Mouse (Mus musculus): Measurements from ENCODE around the gene Tex2. TPM values are rescaled to one million over a fixed set of nuclear protein-coding genes. Genes with fewer than 3 reads are reported as not detected.

Gene Tex2
- polyA plus RNA-seq, 1 experiment from 2014 or later = 13.1 TPM

GRCm38 (mm10) chr11:106546081-106546480 is 67.1 kb downstream of the Tex2 start:
- H3K9ac ChIP-seq (ENCODE audit: low read length) = no peak overlapping the region
- H3K9me3 ChIP-seq (replicated peaks; ENCODE audit: control insufficient read depth, low read length) = no peaks in the 10 kb centered on the region
- H3K36me3 ChIP-seq (ENCODE audit: control insufficient read depth, insufficient read depth, low read length) = peaks cover 7% of the 10 kb centered on the region; the same call in 1 of the 2 replicates
- WGBS = 95% methylated on average over 4 of the region's 4 CpGs
- H3K4me1 ChIP-seq (ENCODE audit: control insufficient read depth, insufficient read depth, low read length) = no peaks in the 10 kb centered on the region
- ATAC-seq (ENCODE audit: insufficient read depth, low FRiP score) = no peak
- no peaks in the 10 kb centered on the region for H3K27me3 ChIP-seq (ENCODE audit: control insufficient read depth, insufficient read depth, low read length)
- no peak overlapping the region for H3K27ac ChIP-seq (ENCODE audit: low read length)
- no peak overlapping the region for H3K4me3 ChIP-seq (replicated peaks; ENCODE audit: low read length)
- H3K4me2 ChIP-seq (ENCODE audit: low read depth, low read length) = no peak overlapping the region

- Histone ChIP-seq H3K4me1 (ENCODE audit: control insufficient read depth, insufficient read depth, low read length) (no peaks in the 10 kb centered on the region), H3K4me2 (ENCODE audit: low read depth, low read length) (no peak overlapping the region), H3K27me3 (ENCODE audit: control insufficient read depth, insufficient read depth, low read length) (no peaks in the 10 kb centered on the region), H3K27ac (ENCODE audit: low read length) (no peak overlapping the region), H3K9ac (ENCODE audit: low read length) (no peak overlapping the region), H3K36me3 (ENCODE audit: control insufficient read depth, insufficient read depth, low read length) (peaks cover 7% of the 10 kb centered on the region; the same call in 1 of the 2 replicates), H3K9me3 (replicated peaks; ENCODE audit: control insufficient read depth, low read length) (no peaks in the 10 kb centered on the region), H3K4me3 (replicated peaks; ENCODE audit: low read length) (no peak overlapping the region)
- no peak for ATAC-seq (ENCODE audit: insufficient read depth, low FRiP score)
- 86% methylated on average over 9 of the region's 9 CpGs for WGBS
These were observed 68.3 kb downstream of the Tex2 start for GRCm38 (mm10) chr11:106544916-106545315.

- H3K9ac ChIP-seq (ENCODE audit: low read length) = no peak overlapping the region
- WGBS = 89% methylated on average over 11 of the region's 11 CpGs
These were observed 69.1 kb downstream of the Tex2 start for GRCm38 (mm10) chr11:106544133-106544532.

GRCm38 (mm10) chr11:106543006-106543405 is 70.2 kb downstream of the Tex2 start:
- Histone ChIP-seq H3K27ac (ENCODE audit: low read length) (no peak overlapping the region), H3K9me3 (replicated peaks; ENCODE audit: control insufficient read depth, low read length) (no peaks in the 10 kb centered on the region), H3K4me3 (replicated peaks; ENCODE audit: low read length) (no peak overlapping the region), H3K4me2 (ENCODE audit: low read depth, low read length) (no peak overlapping the region), H3K36me3 (ENCODE audit: control insufficient read depth, insufficient read depth, low read length) (peaks cover 7% of the 10 kb centered on the region; the same call in 1 of the 2 replicates), H3K27me3 (ENCODE audit: control insufficient read depth, insufficient read depth, low read length) (no peaks in the 10 kb centered on the region), H3K9ac (ENCODE audit: low read length) (no peak overlapping the region), H3K4me1 (ENCODE audit: control insufficient read depth, insufficient read depth, low read length) (no peaks in the 10 kb centered on the region)
- no peak for ATAC-seq (ENCODE audit: insufficient read depth, low FRiP score)
- WGBS = 82% methylated on average over 13 of the region's 13 CpGs

More at GRCm38 (mm10) chr11:106544133-106544532, 69.1 kb downstream of the Tex2 start:
- Histone ChIP-seq H3K27me3 (ENCODE audit: control insufficient read depth, insufficient read depth, low read length) (no peaks in the 10 kb centered on the region), H3K36me3 (ENCODE audit: control insufficient read depth, insufficient read depth, low read length) (peaks cover 7% of the 10 kb centered on the region; the same call in 1 of the 2 replicates), H3K27ac (ENCODE audit: low read length) (no peak overlapping the region), H3K4me3 (replicated peaks; ENCODE audit: low read length) (no peak overlapping the region), H3K9me3 (replicated peaks; ENCODE audit: control insufficient read depth, low read length) (no peaks in the 10 kb centered on the region), H3K4me1 (ENCODE audit: control insufficient read depth, insufficient read depth, low read length) (no peaks in the 10 kb centered on the region), H3K4me2 (ENCODE audit: low read depth, low read length) (no peak overlapping the region)
- ATAC-seq (ENCODE audit: insufficient read depth, low FRiP score) = no peak

GRCm38 (mm10) chr11:106542385-106542784 is 70.8 kb downstream of the Tex2 start:
- H3K4me1 ChIP-seq (ENCODE audit: control insufficient read depth, insufficient read depth, low read length) = no peaks in the 10 kb centered on the region
- H3K36me3 ChIP-seq (ENCODE audit: control insufficient read depth, insufficient read depth, low read length) = peaks cover 7% of the 10 kb centered on the region; the same call in 1 of the 2 replicates
- no peaks in the 10 kb centered on the region for H3K9me3 ChIP-seq (replicated peaks; ENCODE audit: control insufficient read depth, low read length)
- H3K4me2 ChIP-seq (ENCODE audit: low read depth, low read length) = no peak overlapping the region
- no peak overlapping the region for H3K27ac ChIP-seq (ENCODE audit: low read length)
- H3K27me3 ChIP-seq (ENCODE audit: control insufficient read depth, insufficient read depth, low read length) = no peaks in the 10 kb centered on the region
- H3K4me3 ChIP-seq (replicated peaks; ENCODE audit: low read length) = no peak overlapping the region
- no peak for ATAC-seq (ENCODE audit: insufficient read depth, low FRiP score)
- H3K9ac ChIP-seq (ENCODE audit: low read length) = no peak overlapping the region

GRCm38 (mm10) chr11:106540506-106541268 is 72.5 kb downstream of the Tex2 start:
- Histone ChIP-seq H3K27me3 (ENCODE audit: control insufficient read depth, insufficient read depth, low read length) (no peaks in the 10 kb centered on the region), H3K36me3 (ENCODE audit: control insufficient read depth, insufficient read depth, low read length) (peaks cover 3% of the 10 kb centered on the region; the same call in 1 of the 2 replicates), H3K4me2 (ENCODE audit: low read depth, low read length) (no peak overlapping the region), H3K27ac (ENCODE audit: low read length) (no peak overlapping the region), H3K9me3 (replicated peaks; ENCODE audit: control insufficient read depth, low read length) (no peaks in the 10 kb centered on the region), H3K4me3 (replicated peaks; ENCODE audit: low read length) (no peak overlapping the region), H3K4me1 (ENCODE audit: control insufficient read depth, insufficient read depth, low read length) (no peaks in the 10 kb centered on the region), H3K9ac (ENCODE audit: low read length) (no peak overlapping the region)
- no peak for ATAC-seq (ENCODE audit: insufficient read depth, low FRiP score)
- WGBS = 72% methylated on average over 13 of the region's 13 CpGs

GRCm38 (mm10) chr11:106536253-106536912 is 76.8 kb downstream of the Tex2 start:
- 72% methylated on average over 11 of the region's 11 CpGs for WGBS
- H3K4me2 ChIP-seq (ENCODE audit: low read depth, low read length) = no peak overlapping the region
- H3K4me1 ChIP-seq (ENCODE audit: control insufficient read depth, insufficient read depth, low read length) = 0 out of 2 replicates have a peak, but pooled peaks cover 3% of the 10 kb centered on the region
- no peaks in the 10 kb centered on the region for H3K36me3 ChIP-seq (ENCODE audit: control insufficient read depth, insufficient read depth, low read length)
- no peaks in the 10 kb centered on the region for H3K9me3 ChIP-seq (replicated peaks; ENCODE audit: control insufficient read depth, low read length)
- no peak overlapping the region for H3K27ac ChIP-seq (ENCODE audit: low read length)
- no peak overlapping the region for H3K4me3 ChIP-seq (replicated peaks; ENCODE audit: low read length)
- H3K9ac ChIP-seq (ENCODE audit: low read length) = no peak overlapping the region
- ATAC-seq (ENCODE audit: insufficient read depth, low FRiP score) = no peak
- no peaks in the 10 kb centered on the region for H3K27me3 ChIP-seq (ENCODE audit: control insufficient read depth, insufficient read depth, low read length)

GRCm38 (mm10) chr11:106535660-106536252 is 77.5 kb downstream of the Tex2 start:
- Histone ChIP-seq H3K36me3 (ENCODE audit: control insufficient read depth, insufficient read depth, low read length) (no peaks in the 10 kb centered on the region), H3K9ac (ENCODE audit: low read length) (no peak overlapping the region), H3K4me3 (replicated peaks; ENCODE audit: low read length) (no peak overlapping the region), H3K9me3 (replicated peaks; ENCODE audit: control insufficient read depth, low read length) (no peaks in the 10 kb centered on the region), H3K27me3 (ENCODE audit: control insufficient read depth, insufficient read depth, low read length) (no peaks in the 10 kb centered on the region), H3K4me2 (ENCODE audit: low read depth, low read length) (no peak overlapping the region), H3K27ac (ENCODE audit: low read length) (no peak overlapping the region), H3K4me1 (ENCODE audit: control insufficient read depth, insufficient read depth, low read length) (0 out of 2 replicates have a peak, but pooled peaks cover 3% of the 10 kb centered on the region)
- no peak for ATAC-seq (ENCODE audit: insufficient read depth, low FRiP score)
- 85% methylated on average over 9 of the region's 9 CpGs for WGBS

- H3K27ac ChIP-seq (ENCODE audit: low read length) = no peak overlapping the region
- H3K27me3 ChIP-seq (ENCODE audit: control insufficient read depth, insufficient read depth, low read length) = no peaks in the 10 kb centered on the region
- H3K9ac ChIP-seq (ENCODE audit: low read length) = no peak overlapping the region
- H3K4me3 ChIP-seq (replicated peaks; ENCODE audit: low read length) = no peak overlapping the region
- H3K9me3 ChIP-seq (replicated peaks; ENCODE audit: control insufficient read depth, low read length) = no peaks in the 10 kb centered on the region
- no peak overlapping the region for H3K4me2 ChIP-seq (ENCODE audit: low read depth, low read length)
- H3K4me1 ChIP-seq (ENCODE audit: control insufficient read depth, insufficient read depth, low read length) = 0 out of 2 replicates have a peak, but pooled peaks cover 3% of the 10 kb centered on the region
- no peak for ATAC-seq (ENCODE audit: insufficient read depth, low FRiP score)
- WGBS = 83% methylated on average over 9 of the region's 9 CpGs
- H3K36me3 ChIP-seq (ENCODE audit: control insufficient read depth, insufficient read depth, low read length) = no peaks in the 10 kb centered on the region
These were observed 80.9 kb downstream of the Tex2 start for GRCm38 (mm10) chr11:106532248-106532790.
